Mouse (Mus musculus) liver, embryonic 14.5 days (tissue): Measurements from ENCODE around the gene Sgf29. TPM values are rescaled to one million over a fixed set of nuclear protein-coding genes. Genes with fewer than 3 reads are reported as not detected.

Source experiments
- ATAC-seq: fragments of 200-750 bp; cut with Nextera tagmentation; 2 replicates; pipeline ENCODE4 v1.8.0; 2017; ENCODE audit warnings: moderate number of reproducible peaks, mild to moderate bottlenecking, moderate library complexity; ENCODE audit not compliant: insufficient read depth
- DNase-seq, 3 experiments: peaks; one replicate each; pipeline ENCODE4 v3.0.0-alpha.2; 2012 to 2013; ENCODE audit warnings: low read depth in 3 of 3, low spot score in 3 of 3
- H3K27ac ChIP-seq: fragments of 300-500 bp; sonication (generic); 2 replicates; pipeline ENCODE4 v1.5.1; 2014; ENCODE audit warnings: moderate library complexity, mild to moderate bottlenecking, control low read depth, inconsistent platforms
- H3K27me3 ChIP-seq: fragments of 300-500 bp; sonication (generic); 2 replicates; pipeline ENCODE4 v1.6.1; 2014; ENCODE audit warnings: mild to moderate bottlenecking, low read length, moderate library complexity; ENCODE audit not compliant: control insufficient read depth, insufficient read depth
- H3K36me3 ChIP-seq: fragments of 300-500 bp; sonication (generic); replicated peaks from 2 replicates; pipeline ENCODE4 v1.6.1; 2014; ENCODE audit warnings: low read depth; ENCODE audit not compliant: control insufficient read depth, insufficient read depth
- H3K4me1 ChIP-seq, 2 experiments: fragments of 200-500 bp in 1 of 2; fragments of 300-500 bp in 1 of 2; sonication (generic) in 1 of 2; replicated peaks; 2 replicates each; pipeline ENCODE4 v1.6.1; 2012 to 2014; ENCODE audit warnings: antibody characterized with exemption in 1 of 2, inconsistent platforms in 1 of 2, low read length in 1 of 2; ENCODE audit not compliant: control insufficient read depth in 2 of 2, insufficient read depth in 2 of 2
- H3K4me2 ChIP-seq: fragments of 300-500 bp; sonication (generic); 2 replicates; pipeline ENCODE4 v1.6.1; 2014; ENCODE audit warnings: low read depth, mild to moderate bottlenecking, control low read depth, moderate library complexity
- H3K4me3 ChIP-seq, 2 experiments: fragments of 200-500 bp in 1 of 2; fragments of 300-500 bp in 1 of 2; sonication (generic) in 1 of 2; 2 replicates each; pipeline ENCODE4 v1.5.1; 2012 to 2014; ENCODE audit warnings: low read depth in 2 of 2, low read length in 2 of 2, mild to moderate bottlenecking in 2 of 2, control low read depth in 1 of 2, inconsistent platforms in 1 of 2, moderate library complexity in 1 of 2; ENCODE audit not compliant: insufficient read depth in 1 of 2
- H3K9ac ChIP-seq: fragments of 300-500 bp; sonication (generic); replicated peaks from 2 replicates; pipeline ENCODE4 v1.6.1; 2014; ENCODE audit warnings: mild to moderate bottlenecking, control low read depth, moderate library complexity
- H3K9me3 ChIP-seq: fragments of 300-500 bp; sonication (generic); 2 replicates; pipeline ENCODE4 v1.6.1; 2016; ENCODE audit warnings: low read length, mixed read lengths; ENCODE audit not compliant: control insufficient read depth
- CTCF ChIP-seq: IDR thresholded peaks from 2 replicates; pipeline ENCODE4 v1.5.1; 2016; ENCODE audit warnings: antibody characterized with exemption, low read depth, control low read depth
- EP300 ChIP-seq: IDR thresholded peaks from 2 replicates; pipeline ENCODE4 v1.6.1; 2016; ENCODE audit warnings: antibody characterized with exemption, low read depth
- WGBS: fragments of 180-500 bp; shearing (Covaris S2); extraction: QIAGEN DNeasy Blood & Tissue Kit; methylation state at CpG from one replicate; pipeline ENCODE4 v1.1.7; 2014; ENCODE audit not compliant: insufficient replicate concordance; 5-methylcytosine and 5-hydroxymethylcytosine counted together
- polyA plus RNA-seq, 2 experiments: library from polyadenylated mRNA; depleted of rRNA in 1 of 2; stranded (reverse) in 1 of 2; unstranded in 1 of 2; fragments of >200 nt; fragmentation: Nextera tagmentation in 1 of 2; extraction: Ambion mirVana in 1 of 2; gene quantifications; 2 replicates each; pipeline versions ENCODE4 v1.2.1 to v1.2.3; 2012 to 2014

Gene Sgf29
- polyA plus RNA-seq, 2 experiments: 23.6 to 24.7 TPM

- no peak overlapping the region for H3K4me2 ChIP-seq
- H3K4me3 ChIP-seq: no peak overlapping the region
- no peak for TF ChIP-seq EP300
- TF ChIP-seq CTCF: no peak
- H3K9ac ChIP-seq: no peak overlapping the region; the same call in 1 of the 2 replicates
- DNase-seq: no peak
- H3K4me1 ChIP-seq: peaks cover 18 to 34% of the 10 kb centered on the region in 2 experiments
- no peaks in the 10 kb centered on the region for H3K9me3 ChIP-seq
- no peaks in the 10 kb centered on the region for H3K36me3 ChIP-seq
- H3K27ac ChIP-seq: no peak overlapping the region
- no peak for ATAC-seq
- H3K27me3 ChIP-seq: no peaks in the 10 kb centered on the region
- WGBS: 14% methylated on average over 1 of the region's 1 CpGs
Measured at GRCm38 (mm10) chr7:126623381-126623780, 25.7 kb upstream of the Sgf29 start.

GRCm38 (mm10) chr7:126624774-126625173 is 24.3 kb upstream of the Sgf29 start:
- H3K4me2 ChIP-seq: peak overlapping the region; percentile 37; the same call in 1 of the 2 replicates
- DNase-seq (no peak), ATAC-seq (no peak)
- TF ChIP-seq CTCF (no peak), EP300 (no peak)
- WGBS: 78% methylated on average over 16 of the region's 16 CpGs
- H3K4me3 ChIP-seq: no peak overlapping the region
- H3K36me3 ChIP-seq: no peaks in the 10 kb centered on the region
- no peaks in the 10 kb centered on the region for H3K27me3 ChIP-seq
- H3K4me1 ChIP-seq: peaks cover 18 to 36% of the 10 kb centered on the region in 2 experiments
- H3K9ac ChIP-seq: no peak overlapping the region
- no peaks in the 10 kb centered on the region for H3K9me3 ChIP-seq
- no peak overlapping the region for H3K27ac ChIP-seq

GRCm38 (mm10) chr7:126625369-126625768 is 23.7 kb upstream of the Sgf29 start:
- H3K4me1 ChIP-seq: peaks cover 18 to 36% of the 10 kb centered on the region in 2 experiments

GRCm38 (mm10) chr7:126625807-126626600 is 23.1 kb upstream of the Sgf29 start:
- H3K4me1 ChIP-seq: peaks cover 18 to 36% of the 10 kb centered on the region in 2 experiments
- WGBS: 67% methylated on average over 3 of the region's 3 CpGs
- no peak for ATAC-seq
- peak overlapping the region; percentile 37; the same call in 1 of the 2 replicates for H3K4me2 ChIP-seq
- no peak overlapping the region for H3K27ac ChIP-seq
- TF ChIP-seq CTCF (no peak), EP300 (no peak)
- no peak for DNase-seq
- H3K9me3 ChIP-seq: no peaks in the 10 kb centered on the region
- no peaks in the 10 kb centered on the region for H3K36me3 ChIP-seq
- H3K9ac ChIP-seq: no peak overlapping the region
- no peaks in the 10 kb centered on the region for H3K27me3 ChIP-seq
- no peak overlapping the region for H3K4me3 ChIP-seq

More at GRCm38 (mm10) chr7:126625369-126625768, 23.7 kb upstream of the Sgf29 start:
- no peaks in the 10 kb centered on the region for H3K9me3 ChIP-seq
- ATAC-seq (peak; percentile 68; the same call in 1 of the 2 replicates), DNase-seq (peak in 2 of 3 experiments; percentile 28 to 52)
- no peak overlapping the region for H3K27ac ChIP-seq
- no peak overlapping the region; a peak in 1 of 4 replicates for H3K4me3 ChIP-seq
- H3K9ac ChIP-seq: no peak overlapping the region; the same call in 1 of the 2 replicates
- H3K4me2 ChIP-seq: peak overlapping the region; percentile 37
- H3K27me3 ChIP-seq: no peaks in the 10 kb centered on the region
- 13% methylated on average over 6 of the region's 6 CpGs for WGBS
- no peaks in the 10 kb centered on the region for H3K36me3 ChIP-seq
- TF ChIP-seq EP300: no peak
- TF ChIP-seq CTCF: no peak

- H3K36me3 ChIP-seq: no peaks in the 10 kb centered on the region
- H3K27ac ChIP-seq: no peak overlapping the region
- no peaks in the 10 kb centered on the region for H3K27me3 ChIP-seq
- H3K4me1 ChIP-seq: peaks cover 14 to 21% of the 10 kb centered on the region in 2 experiments
- no peak for TF ChIP-seq CTCF
- no peak for TF ChIP-seq EP300
- DNase-seq: no peak
- 62% methylated on average over 6 of the region's 6 CpGs for WGBS
- no peaks in the 10 kb centered on the region for H3K9me3 ChIP-seq
- H3K4me2 ChIP-seq: no peak overlapping the region
- no peak overlapping the region for H3K4me3 ChIP-seq
- no peak overlapping the region for H3K9ac ChIP-seq
- ATAC-seq: no peak
Measured at GRCm38 (mm10) chr7:126628111-126628510, 21.0 kb upstream of the Sgf29 start.
